Mouse (Mus musculus) heart, postnatal 0 days (tissue): Measurements from ENCODE around the gene Crb1.

Source experiments
- CTCF ChIP-seq: IDR thresholded peaks from 2 replicates; pipeline ENCODE4 v1.5.1; 2016; ENCODE audit warnings: antibody characterized with exemption, control low read depth, low read depth
- EP300 ChIP-seq: IDR thresholded peaks from 2 replicates; pipeline ENCODE4 v1.6.1; 2016; ENCODE audit warnings: antibody characterized with exemption, low read depth

DNA sequence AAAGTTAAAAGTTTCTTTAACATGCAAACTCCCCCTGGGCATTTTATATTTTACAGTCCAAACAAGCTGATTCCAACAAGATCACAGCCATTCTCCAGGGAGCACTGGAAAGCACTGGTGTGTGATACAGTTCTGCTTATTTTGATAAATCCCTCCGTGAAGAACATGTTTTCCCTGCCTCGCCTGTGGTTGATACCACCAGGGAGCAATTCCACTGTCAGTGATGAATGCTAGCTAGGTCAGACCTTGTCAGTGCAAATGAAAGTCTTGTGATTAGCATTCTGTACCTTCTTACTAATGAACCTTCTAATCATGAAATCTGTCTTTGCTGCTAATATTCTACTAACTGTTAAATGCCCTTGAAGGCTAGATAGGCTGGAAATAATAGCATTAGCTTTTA lies 14.8 kb upstream of the Crb1 start:
- TF ChIP-seq CTCF: no peak
- no peak for TF ChIP-seq EP300
